Mouse (Mus musculus) frontal cortex, postnatal 10 days (tissue): ENCODE data around the gene Hgf.
A peak's percentile ranks its signal among the peaks of the same experiment; 100 is the strongest.

Experiments used
- DNase-seq, 2 experiments: peaks; one replicate each; pipeline ENCODE4 v3.0.0; 2022; ENCODE audit warnings: low spot score in 2 of 2, mixed read lengths in 1 of 2

Hgf gene

GRCm38 (mm10) chr5:16553304-16554047, at the start of gene Hgf:
Gene Hgf, plus strand, starts transcription at chr5:16553495.
- peak in 1 of 2 experiments; percentile 27 for DNase-seq

GRCm38 (mm10) chr5:16506702-16507350, 46.5 kb upstream of the Hgf start:
- DNase-seq = no peak

DNA sequence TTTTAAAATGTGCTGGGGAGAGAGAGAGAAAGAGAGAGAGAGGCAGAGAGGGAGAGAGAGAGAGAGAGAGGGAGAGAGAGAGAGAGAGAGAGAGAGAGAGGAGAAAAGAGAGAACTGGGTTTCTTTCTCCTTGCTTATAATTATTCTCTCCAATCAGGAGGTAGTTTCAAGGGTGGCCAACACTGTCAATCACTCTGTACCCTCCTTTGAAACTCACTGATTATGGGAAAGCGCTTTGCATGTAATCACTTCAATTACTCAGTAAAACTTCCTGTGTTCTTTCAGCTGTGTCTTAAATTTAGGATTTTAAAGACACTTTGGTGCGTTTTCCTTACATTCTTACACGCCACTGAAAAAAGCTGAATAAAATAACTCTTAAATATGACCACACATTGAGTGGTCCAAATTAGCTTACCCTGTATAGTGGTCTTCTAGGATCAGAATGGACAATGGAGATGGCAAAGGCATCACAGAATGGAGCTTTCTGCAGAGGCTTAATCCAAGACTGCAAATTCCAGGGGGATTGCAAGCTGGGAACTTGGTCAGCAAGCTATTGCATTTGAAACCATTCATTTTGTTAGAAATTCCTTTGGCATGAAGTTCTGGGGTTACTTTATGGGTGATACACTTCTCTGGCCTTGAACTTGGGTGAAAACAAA, 21.5 kb upstream of the Hgf start:
- DNase-seq = no peak

GRCm38 (mm10) chr5:16538067-16538466, 15.2 kb upstream of the Hgf start:
- no peak for DNase-seq

DNA sequence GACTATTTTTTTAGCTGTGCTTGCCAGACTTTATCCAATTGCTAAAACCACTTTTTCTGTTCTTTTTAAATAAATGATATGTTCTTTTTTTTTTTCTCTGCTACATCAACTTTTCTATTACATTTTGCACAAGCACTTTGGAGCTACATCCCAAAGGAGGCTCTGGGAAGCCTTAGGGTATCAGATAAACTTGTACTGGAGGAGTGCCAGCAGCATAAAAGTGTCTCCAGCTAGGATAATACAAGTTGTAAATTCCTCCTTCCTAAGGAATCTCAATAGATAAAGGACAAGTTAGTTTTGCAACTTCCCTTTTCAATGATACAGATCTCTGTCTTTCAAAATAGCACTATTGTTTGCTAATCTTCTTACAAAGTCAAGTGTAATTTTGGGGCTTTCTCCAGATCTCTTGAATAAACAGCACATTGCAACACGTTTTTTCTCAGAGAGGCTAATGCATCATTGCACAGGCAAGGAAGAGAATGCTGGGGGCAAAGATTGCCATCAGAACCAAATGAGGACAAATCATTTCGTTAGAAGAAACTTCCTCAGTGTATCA, 11.7 kb upstream of the Hgf start:
- no peak for DNase-seq

DNA sequence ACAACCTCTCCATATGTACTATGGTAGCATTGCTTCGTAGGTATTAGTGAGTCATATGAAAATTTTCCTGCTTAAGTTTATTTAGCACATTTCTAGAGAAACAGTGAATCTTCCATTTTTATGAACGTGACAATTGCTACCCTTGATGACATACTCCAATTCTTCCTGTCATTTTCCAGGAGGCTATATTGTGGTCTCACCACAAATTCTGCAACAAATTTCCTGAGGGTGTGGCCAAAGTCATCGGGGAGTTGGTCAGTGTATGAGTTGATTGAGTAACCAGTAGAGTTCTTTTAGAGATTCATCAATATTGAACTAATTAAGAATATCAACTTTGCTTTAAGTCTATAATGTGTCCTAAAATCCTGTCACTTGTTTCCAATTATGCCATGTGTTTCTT, 5.8 kb upstream of the Hgf start:
- DNase-seq = no peak

DNA sequence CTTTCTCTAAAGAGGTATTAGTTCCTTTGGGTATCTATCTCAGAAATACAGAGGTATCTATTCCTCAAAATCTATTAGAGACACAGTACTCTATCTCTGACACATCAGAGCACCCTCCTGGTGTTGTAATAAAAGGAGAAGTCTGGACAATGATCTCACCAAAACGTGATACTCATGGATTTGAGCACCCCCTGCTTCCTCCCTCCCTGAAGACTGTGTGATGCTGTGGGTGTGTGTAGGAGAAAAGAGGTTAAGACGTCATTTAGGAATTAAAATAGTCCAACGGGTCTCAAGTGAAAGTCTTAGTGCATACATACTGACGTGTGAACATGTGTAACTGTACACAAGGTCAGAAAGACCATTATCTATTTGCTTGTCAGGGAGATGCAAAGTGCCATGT, 648 bp upstream of the Hgf start:
- no peak for DNase-seq

GRCm38 (mm10) chr5:16560247-16560646, 7.0 kb downstream of the Hgf start:
- DNase-seq = no peak

DNA sequence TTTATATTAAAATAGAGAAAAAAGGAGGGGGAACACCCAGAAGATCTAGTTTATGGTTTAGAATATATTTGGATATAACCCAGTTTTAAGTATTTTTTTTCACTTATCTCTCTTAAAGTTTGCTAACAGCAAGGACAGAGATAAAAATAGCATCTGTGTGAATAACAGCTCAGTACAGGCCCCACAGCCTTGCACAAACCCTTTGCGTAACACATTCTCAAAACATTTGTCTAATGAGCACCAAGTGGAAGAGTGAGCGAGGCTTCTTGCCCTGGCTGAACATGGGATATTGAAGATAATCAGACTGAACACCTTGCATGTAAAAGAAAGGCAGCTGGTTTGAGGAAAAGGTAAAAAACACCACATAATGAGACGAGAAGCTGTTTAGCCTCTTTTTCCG, 15.7 kb downstream of the Hgf start:
- no peak for DNase-seq

- DNase-seq = no peak
Observed at GRCm38 (mm10) chr5:16577882-16578742, 24.8 kb downstream of the Hgf start.

GRCm38 (mm10) chr5:16595699-16596098, 42.4 kb downstream of the Hgf start:
- DNase-seq = no peak

- no peak for DNase-seq
Observed at GRCm38 (mm10) chr5:16597996-16598395, 44.7 kb downstream of the Hgf start.

GRCm38 (mm10) chr5:16601463-16601862, 48.2 kb downstream of the Hgf start:
- DNase-seq = no peak

GRCm38 (mm10) chr5:16632996-16633395, 79.7 kb downstream of the Hgf start:
- DNase-seq = no peak

DNA sequence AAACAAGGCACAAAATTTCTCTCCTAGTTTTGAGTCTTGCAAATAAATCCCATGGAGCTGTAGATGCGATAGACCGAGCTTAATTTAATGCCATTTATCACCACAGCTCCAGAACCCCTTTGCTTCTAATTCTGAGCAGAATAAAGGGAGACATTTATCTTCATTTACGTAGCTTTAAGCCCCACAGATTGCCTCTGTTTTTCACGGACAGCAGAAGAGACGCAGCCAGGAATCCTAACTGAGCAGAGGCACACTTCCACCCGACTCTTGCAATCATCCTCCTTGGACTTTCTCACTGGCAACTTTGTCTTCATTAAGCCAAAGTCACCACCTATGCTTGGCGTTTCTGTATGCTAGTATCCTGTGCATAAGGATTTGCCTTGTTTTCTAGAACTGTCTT, 93.1 kb downstream of the Hgf start:
- no peak for DNase-seq

DNA sequence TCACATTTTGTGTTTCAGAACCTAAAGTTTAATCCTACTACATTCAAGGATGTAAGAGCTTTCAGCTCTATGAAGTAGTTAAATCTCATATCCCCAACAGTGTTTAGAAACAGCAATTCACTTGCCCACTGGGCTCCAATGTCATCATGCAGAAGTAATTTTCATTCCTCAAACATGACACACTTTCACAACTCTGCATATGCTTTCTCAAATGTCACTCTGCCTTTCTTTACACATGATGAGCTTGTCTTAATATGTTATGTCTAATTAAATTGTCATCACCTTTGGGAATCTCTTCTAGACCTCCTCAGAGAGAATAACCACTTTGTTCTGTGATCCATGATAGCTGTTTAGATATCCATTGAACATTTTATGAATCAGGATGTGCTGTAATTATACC, 94.4 kb downstream of the Hgf start:
- no peak for DNase-seq

DNA sequence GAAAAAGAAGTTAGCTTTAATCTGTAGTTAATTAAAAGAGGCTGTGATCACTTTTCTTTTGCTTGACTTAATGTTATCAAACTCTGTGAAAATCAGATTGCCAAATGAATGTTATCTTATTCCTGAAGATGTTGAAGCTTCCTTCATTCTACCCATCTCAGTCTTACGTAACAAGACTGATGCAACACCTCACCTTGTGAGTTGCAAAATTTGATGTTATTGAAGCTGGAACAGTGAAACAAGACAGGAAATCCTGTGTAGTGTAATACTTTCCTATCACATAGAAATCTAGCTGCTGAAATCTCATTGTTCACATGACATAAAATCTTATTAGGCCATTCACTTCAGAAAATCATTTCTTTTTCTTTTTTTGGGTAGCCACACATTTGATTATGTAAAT, 96.9 kb downstream of the Hgf start:
- DNase-seq = no peak

DNA sequence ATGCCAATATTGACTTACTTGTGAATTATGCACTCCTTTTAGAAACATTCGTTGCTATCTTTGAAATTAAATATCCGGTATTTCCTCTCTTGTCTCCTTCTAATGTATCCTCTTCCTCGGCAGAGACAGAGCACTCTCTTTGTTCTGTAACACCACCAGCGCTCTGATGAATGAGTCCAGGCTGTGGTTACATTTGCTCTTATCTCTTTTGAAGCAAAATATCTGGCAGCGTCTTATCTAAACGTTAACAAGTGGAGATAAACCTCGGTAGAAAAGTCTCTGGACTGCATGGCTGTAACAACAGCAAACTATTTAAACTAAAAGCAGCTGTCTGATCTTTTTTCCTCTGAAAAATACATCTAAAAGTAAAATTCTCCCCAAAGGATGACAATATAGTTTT, 100.7 kb downstream of the Hgf start:
- no peak for DNase-seq
